Mouse (Mus musculus): Measurements from ENCODE around the gene Muc4. TPM values are rescaled to one million over a fixed set of nuclear protein-coding genes. Genes with fewer than 3 reads are reported as not detected.

Muc4 gene
- polyA plus RNA-seq, 1 experiment from 2014 or later, result not detected

DNA sequence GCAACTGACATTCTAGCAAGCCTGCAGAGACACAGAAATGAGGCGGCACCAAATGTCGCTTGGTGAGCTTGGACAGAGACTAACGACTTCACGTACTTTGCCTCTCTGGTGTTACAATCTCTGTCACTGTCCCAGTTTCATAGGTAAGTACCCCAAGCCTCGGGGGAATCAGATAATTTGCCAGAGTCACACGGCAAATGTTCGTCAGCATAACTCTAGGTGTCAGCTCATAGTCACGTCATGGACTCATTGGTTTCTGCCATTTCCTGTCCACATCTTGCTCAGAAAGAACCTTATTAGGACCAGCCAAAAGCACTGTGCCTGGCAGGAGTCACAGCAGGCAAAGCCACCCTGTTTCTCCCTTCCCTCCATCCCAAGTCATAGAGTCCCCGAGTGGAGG lies 5.7 kb downstream of the Muc4 start:
- Histone ChIP-seq H3K4me3 (ENCODE audit: low read depth, low read length) (no peak overlapping the region), H3K27ac (ENCODE audit: low read depth, low read length) (no peak overlapping the region), H3K36me3 (ENCODE audit: control insufficient read depth, insufficient read depth, low read length) (no peaks in the 10 kb centered on the region), H3K4me1 (ENCODE audit: control insufficient read depth, insufficient read depth, low read length) (no peaks in the 10 kb centered on the region), H3K27me3 (replicated peaks; ENCODE audit: control insufficient read depth, insufficient read depth, low read length) (no peaks in the 10 kb centered on the region), H3K9me3 (replicated peaks; ENCODE audit: control insufficient read depth, low read length) (no peaks in the 10 kb centered on the region), H3K4me2 (ENCODE audit: low read length) (no peak overlapping the region), H3K9ac (ENCODE audit: low read length) (no peak overlapping the region)
- ATAC-seq, result no peak
- 85% methylated on average over 9 of the region's 9 CpGs for WGBS
- no peak for DNase-seq (ENCODE audit: low spot score)

DNA sequence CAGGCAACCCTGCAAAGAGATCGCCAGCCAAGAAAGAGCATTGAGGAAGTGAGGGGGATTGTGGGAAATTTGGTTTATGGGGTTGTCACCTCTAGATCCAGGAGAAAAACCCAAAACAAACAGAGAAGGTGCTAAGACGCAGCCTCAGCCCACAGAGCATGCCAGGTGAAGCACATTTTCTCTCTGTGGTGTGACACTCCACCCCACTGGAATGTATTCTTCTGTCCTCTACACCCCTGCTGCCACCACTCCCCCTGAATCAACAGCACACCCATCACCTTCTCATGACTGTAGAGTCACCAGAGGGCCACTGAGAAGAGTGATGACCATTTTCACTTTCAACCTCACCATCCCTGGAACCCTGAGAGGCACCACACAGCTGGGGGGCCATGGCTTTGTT lies 7.0 kb downstream of the Muc4 start:
- no peaks in the 10 kb centered on the region for H3K4me1 ChIP-seq (ENCODE audit: control insufficient read depth, insufficient read depth, low read length)
- no peak overlapping the region for H3K4me3 ChIP-seq (ENCODE audit: low read depth, low read length)
- no peak overlapping the region for H3K9ac ChIP-seq (ENCODE audit: low read length)
- DNase-seq (ENCODE audit: low spot score) (no peak), ATAC-seq (no peak)
- no peaks in the 10 kb centered on the region for H3K27me3 ChIP-seq (replicated peaks; ENCODE audit: control insufficient read depth, insufficient read depth, low read length)
- no peak overlapping the region for H3K27ac ChIP-seq (ENCODE audit: low read depth, low read length)
- 87% methylated on average over 2 of the region's 2 CpGs for WGBS
- H3K9me3 ChIP-seq (replicated peaks; ENCODE audit: control insufficient read depth, low read length), result no peaks in the 10 kb centered on the region
- no peaks in the 10 kb centered on the region for H3K36me3 ChIP-seq (ENCODE audit: control insufficient read depth, insufficient read depth, low read length)
- no peak overlapping the region for H3K4me2 ChIP-seq (ENCODE audit: low read length)

DNA sequence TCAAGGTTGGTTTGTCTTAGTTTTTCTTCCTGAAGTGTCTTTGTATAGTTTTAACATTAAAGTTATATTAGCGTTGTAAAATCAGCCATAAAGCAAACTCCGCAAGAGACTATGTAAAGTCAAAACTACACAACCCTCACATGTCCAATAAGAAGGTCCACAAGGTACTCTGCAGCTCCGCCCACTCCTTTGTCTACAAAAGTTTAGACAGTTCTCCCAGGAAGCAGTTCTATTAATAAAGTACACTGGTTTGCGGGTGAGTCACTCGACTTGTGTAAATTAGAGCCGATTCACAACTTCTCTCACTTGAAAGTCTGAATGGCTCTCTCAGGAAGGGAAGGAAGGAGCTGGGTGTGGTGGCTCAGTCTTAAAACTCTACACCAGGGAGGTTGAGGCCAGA lies 10.2 kb downstream of the Muc4 start:
- no peaks in the 10 kb centered on the region for H3K9me3 ChIP-seq (replicated peaks; ENCODE audit: control insufficient read depth, low read length)
- WGBS, result 81% methylated on average over 6 of the region's 6 CpGs

DNA sequence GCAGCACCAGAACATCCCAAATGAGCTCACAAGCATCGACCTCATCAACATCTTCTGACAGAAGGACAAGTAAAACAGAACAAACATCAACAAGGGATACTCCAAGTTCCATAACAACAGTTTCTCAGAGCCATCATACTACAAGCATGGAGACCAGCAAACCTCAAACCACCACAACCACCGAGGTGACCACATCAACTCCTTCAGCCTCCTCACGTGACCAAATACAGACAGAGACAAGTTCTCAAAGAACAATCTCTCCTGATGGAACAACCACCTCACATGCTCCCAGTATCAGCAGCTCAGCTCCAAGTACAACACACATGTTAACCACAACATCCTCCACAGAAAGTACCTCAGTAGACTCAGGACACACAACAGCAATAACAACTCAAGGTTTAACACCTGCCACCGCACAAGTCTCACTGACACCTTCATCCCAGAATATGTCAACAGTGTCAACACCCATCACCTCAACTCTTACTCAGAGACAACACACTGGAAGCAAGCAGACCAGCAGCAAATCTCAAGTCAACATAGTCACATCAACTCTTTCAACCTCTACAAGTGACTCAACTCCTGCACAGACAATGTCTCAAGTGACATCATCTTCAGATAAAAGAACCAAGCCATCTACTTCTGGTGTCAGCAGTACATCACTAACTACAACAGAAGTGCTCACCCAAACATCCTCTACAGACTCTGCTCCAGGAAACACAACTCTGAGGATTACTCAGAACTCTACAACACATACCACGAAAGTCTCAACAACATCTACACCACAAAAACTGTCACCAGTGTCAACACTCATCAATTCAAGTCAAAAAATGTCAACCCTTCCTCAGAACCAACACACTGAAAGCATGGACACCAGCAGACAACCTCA lies 14.8 kb downstream of the Muc4 start:
- no peak for ATAC-seq
- 93% methylated on average over 5 of the region's 5 CpGs for WGBS
- no peaks in the 10 kb centered on the region for H3K9me3 ChIP-seq (replicated peaks; ENCODE audit: control insufficient read depth, low read length)

More for the DNA sequence above, 10.2 kb downstream of the Muc4 start:
- no peak for DNase-seq (ENCODE audit: low spot score)
- H3K9ac ChIP-seq (ENCODE audit: low read length), result no peak overlapping the region
- no peaks in the 10 kb centered on the region for H3K36me3 ChIP-seq (ENCODE audit: control insufficient read depth, insufficient read depth, low read length)
- H3K27me3 ChIP-seq (replicated peaks; ENCODE audit: control insufficient read depth, insufficient read depth, low read length), result no peaks in the 10 kb centered on the region
- ATAC-seq, result no peak
- no peak overlapping the region for H3K27ac ChIP-seq (ENCODE audit: low read depth, low read length)
- no peak overlapping the region for H3K4me2 ChIP-seq (ENCODE audit: low read length)
- H3K4me3 ChIP-seq (ENCODE audit: low read depth, low read length), result no peak overlapping the region
- no peaks in the 10 kb centered on the region for H3K4me1 ChIP-seq (ENCODE audit: control insufficient read depth, insufficient read depth, low read length)

DNA sequence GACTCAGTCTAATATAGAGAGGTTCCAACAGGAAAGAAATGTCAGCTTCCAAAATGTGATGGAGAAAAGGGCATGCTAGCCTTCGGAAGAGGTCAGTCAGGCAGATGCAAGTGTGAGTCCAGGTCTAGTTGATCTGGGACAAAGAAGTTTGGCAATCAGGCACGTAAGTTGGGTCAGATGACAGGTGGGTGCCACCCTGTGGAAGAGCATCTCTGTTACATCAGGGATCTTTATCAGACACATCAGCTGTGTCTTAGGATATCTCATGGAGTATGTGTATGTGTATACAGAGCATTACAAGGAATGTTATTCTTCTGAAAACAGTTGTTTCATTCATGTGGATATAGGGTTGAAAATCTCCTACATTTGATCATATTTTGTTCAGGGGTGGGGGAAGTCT lies 28.9 kb downstream of the Muc4 start:
- no peak overlapping the region for H3K27ac ChIP-seq (ENCODE audit: low read depth, low read length)
- DNase-seq (ENCODE audit: low spot score) (no peak), ATAC-seq (no peak)
- no peaks in the 10 kb centered on the region for H3K9me3 ChIP-seq (replicated peaks; ENCODE audit: control insufficient read depth, low read length)
- H3K36me3 ChIP-seq (ENCODE audit: control insufficient read depth, insufficient read depth, low read length), result no peaks in the 10 kb centered on the region
- no peak overlapping the region for H3K4me3 ChIP-seq (ENCODE audit: low read depth, low read length)
- WGBS, result 89% methylated on average over 2 of the region's 2 CpGs
- no peaks in the 10 kb centered on the region for H3K4me1 ChIP-seq (ENCODE audit: control insufficient read depth, insufficient read depth, low read length)
- H3K27me3 ChIP-seq (replicated peaks; ENCODE audit: control insufficient read depth, insufficient read depth, low read length), result no peaks in the 10 kb centered on the region
- H3K4me2 ChIP-seq (ENCODE audit: low read length), result no peak overlapping the region
- no peak overlapping the region for H3K9ac ChIP-seq (ENCODE audit: low read length)

More for the DNA sequence above, 14.8 kb downstream of the Muc4 start:
- no peak overlapping the region for H3K9ac ChIP-seq (ENCODE audit: low read length)
- H3K4me3 ChIP-seq (ENCODE audit: low read depth, low read length), result no peak overlapping the region
- no peak overlapping the region for H3K4me2 ChIP-seq (ENCODE audit: low read length)
- no peak overlapping the region for H3K27ac ChIP-seq (ENCODE audit: low read depth, low read length)
- H3K27me3 ChIP-seq (replicated peaks; ENCODE audit: control insufficient read depth, insufficient read depth, low read length), result no peaks in the 10 kb centered on the region
- no peaks in the 10 kb centered on the region for H3K4me1 ChIP-seq (ENCODE audit: control insufficient read depth, insufficient read depth, low read length)
- no peaks in the 10 kb centered on the region for H3K36me3 ChIP-seq (ENCODE audit: control insufficient read depth, insufficient read depth, low read length)
- no peak for DNase-seq (ENCODE audit: low spot score)

DNA sequence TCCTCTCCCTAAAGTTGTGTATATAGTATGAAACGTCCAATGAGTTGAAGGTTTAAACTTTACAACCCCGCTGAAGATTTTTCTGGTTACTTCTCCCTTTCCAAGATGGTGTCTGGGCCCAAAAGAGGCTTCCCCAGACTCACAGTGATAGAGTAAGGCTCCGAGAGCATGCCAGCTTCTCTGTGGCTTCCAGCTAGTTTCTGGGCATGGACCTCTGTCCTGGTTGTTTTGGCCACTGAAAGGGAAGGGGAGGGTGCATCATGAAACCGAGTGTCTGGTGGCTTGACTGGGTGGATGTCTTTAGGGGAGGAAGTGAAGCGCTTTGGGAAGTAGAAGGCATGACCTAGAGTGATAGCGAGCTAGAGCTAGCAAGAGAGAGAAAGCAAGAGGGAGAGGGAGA lies 29.3 kb downstream of the Muc4 start:
- Histone ChIP-seq H3K9me3 (replicated peaks; ENCODE audit: control insufficient read depth, low read length) (no peaks in the 10 kb centered on the region), H3K4me2 (ENCODE audit: low read length) (no peak overlapping the region), H3K27me3 (replicated peaks; ENCODE audit: control insufficient read depth, insufficient read depth, low read length) (no peaks in the 10 kb centered on the region), H3K9ac (ENCODE audit: low read length) (no peak overlapping the region), H3K4me3 (ENCODE audit: low read depth, low read length) (no peak overlapping the region), H3K36me3 (ENCODE audit: control insufficient read depth, insufficient read depth, low read length) (no peaks in the 10 kb centered on the region), H3K27ac (ENCODE audit: low read depth, low read length) (no peak overlapping the region), H3K4me1 (ENCODE audit: control insufficient read depth, insufficient read depth, low read length) (no peaks in the 10 kb centered on the region)
- 81% methylated on average over 6 of the region's 6 CpGs for WGBS
- DNase-seq (ENCODE audit: low spot score), result no peak
- no peak for ATAC-seq

DNA sequence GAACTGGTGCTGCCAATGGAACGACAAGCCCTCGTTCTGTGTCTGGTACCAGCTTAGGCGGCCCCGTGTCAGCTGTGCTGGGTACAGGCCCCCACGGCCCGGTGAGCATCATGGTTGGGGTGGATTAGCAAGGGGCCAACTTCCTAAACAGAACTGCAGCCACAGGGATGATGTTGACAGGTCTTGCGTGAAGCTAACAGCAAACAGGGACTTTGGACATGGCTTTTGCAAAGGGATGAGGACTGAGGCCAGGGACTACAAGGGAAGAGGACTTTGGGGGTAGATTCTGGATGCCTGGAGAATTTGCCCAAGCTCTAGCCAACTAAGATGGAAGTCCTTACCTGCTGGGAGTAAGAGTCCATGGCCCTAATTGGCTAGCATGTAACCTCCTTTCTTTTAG lies 31.2 kb downstream of the Muc4 start:
- ATAC-seq (no peak), DNase-seq (ENCODE audit: low spot score) (no peak)
- H3K9ac ChIP-seq (ENCODE audit: low read length), result no peak overlapping the region
- no peaks in the 10 kb centered on the region for H3K27me3 ChIP-seq (replicated peaks; ENCODE audit: control insufficient read depth, insufficient read depth, low read length)
- no peaks in the 10 kb centered on the region for H3K9me3 ChIP-seq (replicated peaks; ENCODE audit: control insufficient read depth, low read length)
- H3K4me2 ChIP-seq (ENCODE audit: low read length), result no peak overlapping the region
- 95% methylated on average over 7 of the region's 7 CpGs for WGBS
- no peaks in the 10 kb centered on the region for H3K4me1 ChIP-seq (ENCODE audit: control insufficient read depth, insufficient read depth, low read length)
- no peak overlapping the region for H3K4me3 ChIP-seq (ENCODE audit: low read depth, low read length)
- H3K27ac ChIP-seq (ENCODE audit: low read depth, low read length), result no peak overlapping the region
- H3K36me3 ChIP-seq (ENCODE audit: control insufficient read depth, insufficient read depth, low read length), result no peaks in the 10 kb centered on the region

DNA sequence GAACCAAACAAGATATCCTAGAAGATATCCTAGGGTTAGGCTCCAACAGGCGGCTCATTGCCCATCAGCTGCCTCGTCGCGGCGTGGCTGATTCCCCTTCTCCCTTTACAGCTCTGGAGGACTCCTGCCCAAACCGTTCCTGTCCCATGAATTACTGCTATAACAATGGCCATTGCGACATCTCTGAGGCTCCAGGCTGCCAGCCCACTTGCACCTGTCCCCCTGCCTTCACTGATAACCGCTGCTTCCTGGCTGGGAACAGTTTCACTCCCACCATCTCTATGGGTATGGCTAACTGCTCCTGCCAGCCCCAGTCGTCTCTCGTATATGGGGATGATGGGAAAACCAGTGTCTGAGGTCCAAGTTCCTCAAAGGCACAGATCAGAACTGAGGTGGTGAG lies 41.0 kb downstream of the Muc4 start:
- 87% methylated on average over 10 of the region's 10 CpGs for WGBS
- Histone ChIP-seq H3K9me3 (replicated peaks; ENCODE audit: control insufficient read depth, low read length) (no peaks in the 10 kb centered on the region), H3K36me3 (ENCODE audit: control insufficient read depth, insufficient read depth, low read length) (no peaks in the 10 kb centered on the region)

DNA sequence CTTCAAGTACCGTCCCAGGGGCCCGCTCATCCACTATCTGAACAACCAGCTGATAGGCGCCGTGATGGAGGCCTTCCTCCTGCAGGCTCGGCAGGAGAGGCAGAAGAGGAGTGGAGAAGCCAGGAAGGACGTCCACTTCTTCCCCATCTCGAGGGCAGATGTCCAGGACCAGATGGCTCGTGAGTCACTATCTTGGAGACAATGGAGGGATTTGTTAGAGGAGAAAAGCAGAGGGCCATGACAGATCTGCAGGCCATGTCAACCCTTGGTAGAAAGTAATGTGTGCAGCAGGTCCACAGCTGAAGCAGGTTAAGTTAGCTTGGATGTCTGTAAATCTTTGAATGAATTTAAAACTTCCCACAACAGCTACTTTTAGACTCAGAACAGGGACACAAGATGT lies 43.3 kb downstream of the Muc4 start:
- Histone ChIP-seq H3K9ac (ENCODE audit: low read length) (no peak overlapping the region), H3K4me1 (ENCODE audit: control insufficient read depth, insufficient read depth, low read length) (no peaks in the 10 kb centered on the region), H3K4me2 (ENCODE audit: low read length) (no peak overlapping the region), H3K4me3 (ENCODE audit: low read depth, low read length) (no peak overlapping the region), H3K27ac (ENCODE audit: low read depth, low read length) (no peak overlapping the region), H3K9me3 (replicated peaks; ENCODE audit: control insufficient read depth, low read length) (no peaks in the 10 kb centered on the region), H3K36me3 (ENCODE audit: control insufficient read depth, insufficient read depth, low read length) (no peaks in the 10 kb centered on the region), H3K27me3 (replicated peaks; ENCODE audit: control insufficient read depth, insufficient read depth, low read length) (no peaks in the 10 kb centered on the region)
- DNase-seq (ENCODE audit: low spot score), result no peak
- ATAC-seq, result no peak
- 76% methylated on average over 8 of the region's 8 CpGs for WGBS

More for the DNA sequence above, 41.0 kb downstream of the Muc4 start:
- H3K9ac ChIP-seq (ENCODE audit: low read length), result no peak overlapping the region
- no peak overlapping the region for H3K4me2 ChIP-seq (ENCODE audit: low read length)
- DNase-seq (ENCODE audit: low spot score) (no peak), ATAC-seq (no peak)
- no peaks in the 10 kb centered on the region for H3K27me3 ChIP-seq (replicated peaks; ENCODE audit: control insufficient read depth, insufficient read depth, low read length)
- no peak overlapping the region for H3K27ac ChIP-seq (ENCODE audit: low read depth, low read length)
- no peak overlapping the region for H3K4me3 ChIP-seq (ENCODE audit: low read depth, low read length)
- no peaks in the 10 kb centered on the region for H3K4me1 ChIP-seq (ENCODE audit: control insufficient read depth, insufficient read depth, low read length)
